Mouse (Mus musculus): ENCODE measurements around the gene Rnf39.

The Rnf39 gene

DNA sequence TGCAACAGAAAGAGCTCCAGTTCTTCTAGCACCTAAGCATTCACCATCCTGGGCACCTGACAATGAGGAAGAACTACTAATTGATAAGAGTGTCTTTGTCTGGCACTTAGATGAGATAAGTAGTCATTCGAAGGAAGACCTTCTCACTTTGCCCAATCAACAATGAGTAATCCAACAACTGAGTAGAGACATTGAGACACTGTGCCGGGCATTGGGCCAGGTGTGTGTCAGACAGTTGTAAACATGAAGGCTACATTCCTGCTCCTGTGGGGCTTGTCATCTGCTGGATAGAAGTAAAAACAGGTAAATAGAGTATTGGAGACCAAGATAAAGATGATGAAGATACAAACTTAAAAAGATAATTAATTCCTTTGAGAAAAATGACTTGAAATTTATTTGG is 4.7 kb upstream of the Rnf39 start:
- DNase-seq (ENCODE audit: low read depth) = peak; percentile 67

DNA sequence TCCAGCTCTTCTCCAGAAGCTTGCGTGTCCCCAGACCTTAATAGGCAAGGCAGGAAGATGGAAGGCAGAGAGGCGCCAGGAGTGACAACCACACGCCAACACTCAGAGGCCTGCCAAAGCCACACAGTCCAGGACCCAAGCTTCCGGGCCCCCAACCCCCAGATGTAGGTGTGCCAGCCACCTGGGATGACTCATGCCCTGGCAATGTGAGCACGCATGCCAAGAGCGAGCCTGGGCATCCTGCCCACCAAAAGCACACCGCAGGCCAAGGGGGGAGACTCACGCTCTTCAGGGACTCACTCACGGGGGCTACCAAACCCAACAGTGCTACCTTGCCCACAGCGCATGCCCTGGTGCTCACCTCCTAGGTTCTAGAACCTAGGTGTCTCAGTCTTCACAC is 327 bp upstream of the Rnf39 start:
- peak; percentile 37 for DNase-seq (ENCODE audit: low read depth)

DNA sequence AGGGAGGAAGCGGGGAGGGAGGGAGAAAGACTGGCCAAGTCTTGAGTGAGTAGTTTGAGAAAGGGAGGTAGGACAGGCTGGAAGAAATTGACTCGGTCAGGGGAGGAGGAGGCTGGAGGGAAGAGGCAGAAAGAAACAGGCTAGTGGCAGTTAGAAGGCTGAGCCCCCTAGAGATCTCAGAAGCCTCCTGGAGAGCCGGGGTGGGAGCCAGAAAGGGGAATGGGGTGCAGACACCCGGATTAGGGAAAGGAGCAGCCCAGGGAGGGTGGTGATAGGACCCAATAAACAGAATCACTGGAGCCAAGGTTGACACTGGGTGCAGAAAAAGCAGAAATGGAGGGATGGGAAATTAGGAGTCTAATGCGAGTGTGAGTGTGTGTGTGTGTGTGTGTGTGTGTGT is 973 bp downstream of the Rnf39 start:
- DNase-seq (ENCODE audit: low read depth) = no peak

DNA sequence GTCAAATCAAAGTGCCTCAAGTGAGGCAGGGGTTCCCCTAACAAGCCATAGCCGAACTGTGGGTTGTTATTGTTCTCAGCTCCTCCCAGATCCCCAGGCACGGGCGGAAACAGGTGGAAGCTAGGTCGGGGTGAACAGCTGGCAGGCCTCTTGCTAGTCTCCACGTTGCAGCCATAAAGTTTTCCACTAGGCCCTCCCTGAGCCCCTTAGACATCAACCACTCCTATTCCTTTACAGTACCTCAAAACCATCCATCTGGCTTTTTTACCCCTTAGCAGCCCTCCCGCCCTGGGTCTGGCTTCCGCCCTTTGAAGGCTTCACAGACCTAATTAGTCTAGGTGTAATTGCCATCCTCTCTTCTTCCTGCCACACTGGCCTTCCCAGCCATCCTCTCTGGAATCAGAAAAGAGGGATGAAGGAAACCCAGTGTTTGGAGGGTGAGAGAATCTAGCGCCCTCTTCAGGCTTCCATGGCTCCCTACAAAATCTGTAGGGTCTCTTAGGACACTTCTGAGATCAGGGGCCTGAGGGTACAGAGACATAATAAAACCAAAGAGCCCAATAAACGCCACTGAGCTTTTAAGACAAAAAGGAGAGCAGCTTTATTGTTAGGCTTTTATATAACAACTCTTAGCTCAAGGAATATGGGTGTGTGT is 1.5 kb downstream of the Rnf39 start:
- DNase-seq (ENCODE audit: low read depth) = no peak

DNA sequence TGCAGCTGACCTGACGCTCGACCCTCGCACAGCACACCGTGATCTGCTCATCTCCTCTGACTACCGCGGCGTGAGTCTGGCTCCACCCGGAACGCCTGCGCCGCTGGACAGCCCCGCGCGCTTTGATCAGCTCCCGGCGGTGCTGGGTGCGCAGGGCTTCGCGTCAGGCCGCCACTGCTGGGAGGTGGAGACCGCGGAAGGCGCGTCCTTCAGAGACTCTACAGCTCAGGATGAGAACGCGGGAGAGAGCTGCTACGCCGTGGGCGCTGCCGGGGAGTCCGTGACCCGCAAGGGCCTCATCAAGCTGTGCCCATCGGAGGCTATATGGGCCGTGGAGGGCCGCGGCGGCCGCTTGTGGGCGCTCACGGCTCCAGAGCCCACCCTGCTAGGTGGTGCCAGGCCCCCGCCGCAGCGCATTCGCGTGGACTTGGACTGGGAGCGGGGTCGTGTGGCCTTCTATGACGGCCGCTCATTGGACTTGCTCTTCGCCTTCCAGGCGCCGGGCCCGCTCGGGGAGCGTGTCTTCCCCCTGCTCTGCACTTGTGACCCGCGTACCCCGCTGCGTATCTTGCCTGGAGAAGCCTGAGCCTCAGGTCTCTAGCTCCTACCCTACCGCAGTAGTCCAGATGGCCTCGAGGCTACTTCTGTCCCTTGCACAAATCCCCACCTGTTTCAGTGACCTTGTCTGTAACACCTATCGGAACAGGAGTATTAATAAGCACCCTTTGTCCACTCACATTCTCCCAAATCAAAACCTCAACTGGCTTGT is 4.5 kb downstream of the Rnf39 start:
- peak; percentile 71 for DNase-seq (ENCODE audit: low read depth)

DNA sequence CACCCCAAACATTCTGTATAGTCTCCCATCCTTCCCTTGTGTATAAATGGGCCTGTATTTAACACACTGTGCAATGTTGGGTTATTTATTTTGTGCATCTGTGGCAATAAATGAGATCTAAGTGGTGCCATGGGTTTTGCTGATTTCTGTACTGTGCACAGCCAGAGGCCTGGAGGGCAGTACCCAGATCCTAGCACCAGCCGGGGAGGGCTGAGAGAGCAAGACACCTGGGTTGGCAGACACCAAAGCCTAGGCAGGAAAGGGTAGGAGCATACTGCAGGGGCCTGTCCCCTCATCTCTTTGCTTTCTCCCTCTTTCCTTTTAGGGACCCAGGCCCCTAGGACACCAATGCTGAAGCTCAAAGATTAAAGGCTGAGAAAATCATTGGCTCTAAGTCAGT is 5.6 kb downstream of the Rnf39 start:
- no peak for DNase-seq (ENCODE audit: low read depth)

DNA sequence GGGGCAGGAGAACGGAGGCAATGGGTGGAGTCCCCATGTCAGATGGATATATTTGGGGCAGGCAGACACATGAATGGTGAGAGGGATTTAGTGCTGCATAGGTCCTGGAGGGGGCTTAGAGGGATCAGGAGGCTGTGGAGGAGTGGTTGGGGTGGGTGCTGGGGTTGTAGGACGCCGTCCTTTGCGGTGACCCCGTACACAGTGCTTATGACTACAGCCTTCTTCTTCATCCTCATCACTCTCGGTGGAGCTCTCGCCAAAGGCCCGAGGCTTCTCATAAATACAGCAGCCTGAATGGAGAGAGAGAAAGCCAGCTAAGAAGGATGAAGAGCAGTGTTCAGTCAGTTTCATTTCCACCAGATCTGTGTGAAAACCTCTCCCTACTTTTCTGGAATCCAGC is 6.5 kb downstream of the Rnf39 start:
- DNase-seq (ENCODE audit: low read depth) = no peak

DNA sequence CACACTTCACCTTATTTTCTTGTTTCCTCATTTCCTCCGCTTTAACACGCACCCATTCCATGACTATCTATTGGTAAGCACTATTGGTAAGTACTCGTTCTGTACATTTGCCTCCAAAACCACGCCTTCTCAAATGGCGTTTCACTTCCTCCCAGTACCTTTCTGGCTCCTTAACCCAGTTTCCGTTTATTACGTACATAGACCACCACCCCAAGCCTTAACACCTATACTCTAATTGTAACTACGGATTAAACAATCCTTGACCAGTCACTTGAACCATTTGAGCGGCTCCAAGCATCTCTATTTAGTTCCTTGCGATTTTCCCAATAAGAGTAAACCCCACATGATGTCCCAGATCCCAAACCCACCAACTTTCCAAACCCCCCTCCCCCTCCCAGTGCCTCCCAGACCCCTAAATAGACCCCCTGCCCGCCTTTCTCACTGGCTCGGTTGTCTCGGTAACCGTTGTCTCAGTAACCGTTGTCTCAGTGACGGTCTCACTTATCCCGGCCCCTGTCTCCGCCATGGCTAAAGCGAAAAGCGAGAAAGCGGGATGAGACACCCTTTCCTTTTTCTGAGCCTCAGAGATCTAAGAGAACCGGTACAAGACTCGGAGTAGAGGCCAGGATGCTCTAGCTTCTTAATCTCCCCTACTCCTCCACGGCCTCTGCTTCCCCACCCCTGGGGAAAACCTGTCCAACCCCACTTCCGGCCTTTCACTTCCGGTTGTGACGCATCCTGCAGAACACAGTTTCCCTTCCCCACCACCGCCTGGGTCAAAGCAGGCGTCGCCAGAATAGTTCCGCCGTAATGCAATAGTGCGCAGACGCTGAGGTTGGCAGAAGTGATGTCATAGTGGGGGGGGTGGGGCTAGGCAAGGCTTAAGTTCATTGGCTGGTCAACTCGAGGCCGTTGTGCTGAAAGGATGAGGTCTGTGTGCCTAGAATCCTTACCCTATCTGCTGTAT is 8.5 kb downstream of the Rnf39 start, which contains the start of gene Ppp1r11:
TSS of gene Ppp1r11 (minus strand) at position 761 of the 967 bp plus-strand sequence.
- peak; percentile 99 for DNase-seq (ENCODE audit: low read depth)

DNA sequence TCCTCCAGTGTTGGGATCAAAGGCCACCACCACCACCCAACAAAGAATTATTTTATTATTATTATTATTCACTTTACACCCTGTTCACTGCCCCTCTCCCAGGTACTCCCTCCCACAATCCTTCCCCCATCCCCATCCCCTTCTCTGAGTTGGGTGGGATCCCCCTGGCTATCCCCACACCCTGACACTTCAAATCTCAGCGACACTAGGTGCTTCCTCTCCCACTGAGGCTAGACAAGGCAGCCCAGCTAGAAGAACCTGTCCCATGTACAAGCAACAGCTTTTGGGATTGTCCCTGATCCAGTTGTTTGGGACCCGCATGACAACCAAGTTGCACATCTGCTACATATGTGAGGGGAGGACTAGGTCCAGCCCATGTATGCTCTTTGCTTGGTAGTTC is 9.9 kb downstream of the Rnf39 start:
- DNase-seq (ENCODE audit: low read depth) = no peak

DNA sequence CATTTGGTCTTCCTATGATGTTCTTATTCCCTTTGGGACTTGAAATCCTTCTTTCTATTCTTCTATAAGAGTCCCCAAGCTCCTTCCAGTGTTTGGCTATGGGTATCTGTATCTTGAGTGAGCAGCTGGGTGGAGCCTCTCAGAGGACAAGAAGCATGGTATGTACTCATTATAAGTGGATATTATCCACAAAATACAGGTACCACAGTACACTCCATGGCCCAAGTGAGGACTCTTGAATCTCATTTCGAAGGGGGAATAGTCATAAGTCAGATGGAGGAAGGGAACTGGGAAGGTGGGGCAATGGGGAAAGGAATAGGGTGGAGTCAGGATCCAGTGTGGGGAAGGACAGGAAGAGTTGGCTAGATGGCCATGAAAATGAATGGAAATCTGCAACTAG is 10.3 kb downstream of the Rnf39 start:
- DNase-seq (ENCODE audit: low read depth) = no peak

DNA sequence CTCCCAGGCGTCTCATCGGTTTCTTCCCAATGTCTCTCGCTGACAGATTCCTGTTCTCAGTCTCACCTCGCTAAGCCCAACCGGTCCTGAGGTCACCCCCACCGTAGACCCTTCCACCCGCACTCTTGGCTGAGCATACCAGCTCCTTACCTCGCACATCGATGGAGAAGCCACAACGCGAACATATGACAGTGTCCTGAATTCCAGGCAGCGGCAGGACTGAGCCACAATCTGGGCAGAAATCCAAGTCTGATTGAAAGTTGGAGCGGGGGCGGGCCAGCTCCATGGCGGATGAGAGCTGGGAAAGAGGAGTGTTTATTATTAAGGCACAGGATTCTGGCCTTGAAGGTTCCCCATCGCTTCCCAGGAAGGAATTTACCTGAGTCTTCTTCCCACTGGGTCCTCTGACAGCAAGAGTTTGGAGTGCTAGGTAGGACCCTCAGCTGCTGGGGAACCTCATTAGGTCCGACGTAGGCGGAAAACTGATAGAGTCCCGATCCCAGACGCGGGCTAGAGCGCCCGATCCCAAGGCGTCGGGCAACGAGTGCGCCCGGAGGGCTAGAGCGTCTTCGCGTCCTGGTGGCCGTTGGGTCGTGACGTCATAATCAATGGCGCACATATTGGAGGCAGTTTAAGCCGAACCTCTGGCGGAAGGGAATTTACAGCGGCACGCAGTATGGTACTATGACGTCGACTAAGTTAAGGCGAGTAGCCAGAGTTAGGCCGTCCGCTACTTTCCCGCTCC is 15.5 kb downstream of the Rnf39 start, which contains the start of the genes Znrd1 and Znrd1as:
TSS of gene Znrd1 (minus strand) at position 561 of the 745 bp plus-strand sequence.
TSS of gene Znrd1as (plus strand) at position 594 of the 745 bp plus-strand sequence.
- DNase-seq (ENCODE audit: low read depth) = peak; percentile 99

DNA sequence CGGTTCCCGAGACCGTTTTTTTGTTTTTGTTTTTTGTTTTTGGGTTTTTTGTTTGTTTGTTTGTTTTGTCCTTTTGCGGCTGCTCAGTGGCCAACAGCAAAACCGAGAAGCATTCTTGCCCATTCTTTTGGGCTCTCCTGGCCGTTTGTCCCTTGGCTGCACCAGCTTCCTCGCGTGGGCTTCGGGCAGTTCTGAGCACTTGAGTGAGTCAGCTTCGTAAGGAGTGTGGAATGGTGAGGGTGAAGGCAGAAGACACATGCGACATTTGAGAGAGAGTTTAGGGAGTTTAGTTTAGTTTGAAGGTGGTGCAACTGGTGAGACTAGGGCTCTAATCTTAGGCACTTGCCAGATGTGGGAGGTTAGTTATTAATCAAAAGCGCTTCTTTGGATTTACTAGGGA is 16.2 kb downstream of the Rnf39 start:
- DNase-seq (ENCODE audit: low read depth) = peak; percentile 51

DNA sequence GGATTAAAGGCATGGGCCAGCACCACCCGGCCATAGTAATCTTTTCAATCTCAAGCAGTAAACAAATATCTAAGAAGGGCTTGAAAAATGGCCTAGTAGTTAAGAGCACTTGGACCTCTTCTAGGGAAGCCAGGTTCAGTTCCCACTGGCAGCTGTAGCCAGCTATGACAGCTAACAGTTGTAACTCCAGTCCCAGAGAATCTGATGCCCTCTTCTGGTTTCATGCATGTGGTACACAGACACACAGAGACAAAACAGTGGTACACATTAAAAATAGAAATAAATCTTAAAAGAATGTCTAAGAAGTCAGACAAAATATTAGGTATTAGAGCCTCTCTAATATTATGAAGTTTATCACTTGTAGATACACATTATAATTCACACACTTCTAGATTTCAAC is 18.4 kb downstream of the Rnf39 start:
- DNase-seq (ENCODE audit: low read depth) = peak; percentile 44

DNA sequence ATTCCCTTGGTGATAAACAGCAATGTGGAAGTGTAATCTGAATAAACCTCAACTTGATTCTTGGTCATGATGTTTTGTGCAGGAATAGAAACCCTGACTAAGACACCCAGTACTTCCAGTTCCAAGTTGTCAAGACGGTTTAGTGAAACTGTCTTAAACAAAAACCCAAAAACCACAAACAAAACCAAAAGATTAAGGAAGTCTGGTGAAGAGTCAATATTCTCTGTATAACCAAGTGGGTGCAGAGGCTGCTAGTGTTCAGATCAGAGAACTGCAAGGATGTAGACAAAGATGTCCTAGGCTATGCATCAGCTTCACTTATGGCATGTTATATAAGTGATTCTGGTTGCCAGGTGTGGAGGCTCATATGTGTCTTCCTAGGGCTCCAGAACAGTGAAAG is 24.2 kb downstream of the Rnf39 start:
- no peak for DNase-seq (ENCODE audit: low read depth)

DNA sequence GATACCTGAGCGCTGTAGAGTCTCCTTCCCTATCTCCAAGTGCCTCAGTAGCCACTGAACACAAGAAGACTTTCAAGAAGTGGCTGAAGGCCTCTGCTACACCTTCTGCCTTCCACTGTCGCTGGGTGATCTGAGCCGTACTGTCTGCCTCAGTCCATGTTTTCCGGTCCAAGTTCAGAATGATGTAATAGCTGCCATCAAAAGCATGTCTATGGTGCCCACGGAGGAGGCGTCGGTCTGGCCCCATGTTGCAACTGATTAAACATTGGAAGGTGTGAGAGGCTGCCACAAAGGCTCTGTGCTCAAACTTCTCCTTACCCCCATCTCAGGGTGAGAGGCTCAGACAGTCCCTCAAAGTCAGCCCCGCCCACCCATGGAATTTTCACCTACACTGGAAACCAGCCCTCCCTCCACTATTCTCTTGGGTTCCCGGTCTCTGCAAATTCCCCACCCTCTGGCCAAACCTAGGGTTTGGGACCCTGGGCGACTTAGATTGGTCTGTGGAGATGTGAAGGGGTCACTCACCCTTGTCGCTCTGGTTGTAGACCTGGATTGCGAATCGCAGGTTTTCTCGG is 27.7 kb downstream of the Rnf39 start:
- DNase-seq (ENCODE audit: low read depth) = no peak

DNA sequence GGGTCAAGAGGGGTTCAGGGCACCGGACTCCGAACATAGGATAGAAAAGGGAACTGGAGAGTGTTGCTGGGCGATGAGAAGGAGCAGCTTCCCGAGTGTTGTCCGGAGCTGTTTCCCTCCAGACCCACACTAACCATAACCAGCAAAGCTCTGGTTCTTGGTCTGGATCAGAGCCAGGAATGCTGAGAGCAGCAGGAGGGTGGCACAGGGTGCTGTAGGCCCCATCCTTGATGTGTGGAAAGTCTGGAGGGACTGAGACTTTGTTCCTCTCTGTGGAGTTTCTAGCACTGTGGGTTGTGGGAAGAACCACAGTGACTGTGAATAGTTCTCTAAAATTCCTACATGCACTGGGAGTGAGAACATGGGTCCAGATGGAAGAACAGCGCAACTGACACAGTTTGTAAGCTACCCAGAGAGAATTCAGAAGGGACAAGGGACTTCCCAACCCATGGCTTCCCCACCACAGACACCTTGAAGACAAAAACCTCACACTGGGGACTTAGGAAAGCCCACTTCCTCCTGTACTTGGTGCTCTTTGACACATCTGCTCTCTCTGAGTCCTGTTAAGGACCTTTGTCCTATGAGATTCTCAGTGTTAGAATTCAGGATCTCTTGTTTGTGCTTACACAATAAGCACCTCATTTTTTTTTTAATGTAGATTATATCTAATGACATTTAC is 28.6 kb downstream of the Rnf39 start:
- no peak for DNase-seq (ENCODE audit: low read depth)

DNA sequence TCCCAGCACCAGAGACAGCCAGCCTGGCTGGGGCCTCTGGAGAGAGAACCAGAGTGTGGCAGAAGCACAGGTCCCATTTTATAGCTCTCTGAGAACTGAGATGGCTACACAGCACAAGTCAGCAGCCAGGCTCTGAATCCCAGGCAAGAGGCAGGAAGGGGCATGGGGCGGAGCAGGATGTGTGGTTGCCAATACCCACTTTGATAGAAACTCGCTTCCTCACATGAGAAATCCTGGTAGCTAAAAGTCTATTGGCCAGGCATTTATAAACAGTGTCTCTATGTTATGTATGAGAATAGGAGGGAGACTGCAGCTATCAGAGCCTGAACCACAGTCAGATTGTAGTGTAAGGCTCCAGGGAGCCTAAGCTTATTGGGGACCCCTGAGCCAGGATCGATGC is 30.1 kb downstream of the Rnf39 start:
- no peak for DNase-seq (ENCODE audit: low read depth)

DNA sequence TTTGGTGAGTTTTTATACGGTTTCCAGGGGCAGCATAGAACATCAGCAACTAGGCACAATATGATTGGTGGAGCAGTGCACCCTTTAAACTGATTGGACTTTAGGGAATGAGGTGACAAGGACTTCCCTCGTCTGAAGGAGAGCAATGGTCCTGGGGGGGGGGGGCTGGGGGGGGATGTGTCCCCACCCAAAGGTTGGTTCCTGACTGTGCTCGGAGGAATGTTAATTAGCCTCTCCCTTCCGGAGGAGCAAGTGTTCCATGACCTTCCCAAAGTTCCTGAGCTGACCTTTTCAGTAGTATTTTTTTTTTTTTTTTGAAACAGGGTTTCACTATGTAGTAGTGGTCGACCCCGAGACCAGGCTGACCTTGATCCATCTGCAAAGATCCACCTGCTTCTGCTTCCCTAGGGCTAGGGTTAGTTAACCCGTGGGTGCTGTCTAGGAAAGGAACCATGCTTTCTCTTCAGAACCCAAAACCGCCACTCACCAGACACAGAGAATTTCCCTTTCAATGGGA is 30.6 kb downstream of the Rnf39 start:
- DNase-seq (ENCODE audit: low read depth) = no peak

DNA sequence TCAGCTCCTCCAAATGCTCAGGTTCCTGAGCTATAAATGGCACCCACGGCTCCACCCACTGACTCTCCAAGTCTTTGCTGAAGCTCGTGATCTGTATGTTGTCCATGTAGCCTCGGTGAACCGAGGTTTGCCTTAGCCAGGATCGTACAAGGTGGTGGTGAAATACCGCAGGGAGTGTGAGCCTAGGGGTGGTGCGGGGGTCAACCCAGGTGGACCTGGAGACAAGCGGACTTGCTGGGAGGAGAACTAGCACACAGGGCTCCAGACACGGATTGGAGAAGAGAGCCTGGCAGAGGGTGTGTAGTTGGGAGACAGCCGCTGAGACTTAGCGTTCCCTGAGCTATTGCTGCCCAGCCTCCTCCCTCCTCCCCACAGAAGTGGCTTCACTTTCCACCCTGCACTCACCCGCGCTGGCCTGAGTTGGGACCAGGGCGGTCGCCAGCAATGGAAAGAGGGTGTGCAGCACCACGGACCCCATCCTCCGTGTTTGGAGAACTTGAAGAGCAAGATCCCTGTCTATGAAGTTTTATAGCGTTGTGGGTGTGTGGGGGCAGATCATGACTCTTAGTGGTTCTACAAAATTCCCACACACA is 38.6 kb downstream of the Rnf39 start, which contains the start of gene 2410137M14Rik:
TSS of gene 2410137M14Rik (minus strand) at position 17 of the 593 bp plus-strand sequence.
- DNase-seq (ENCODE audit: low read depth) = no peak

DNA sequence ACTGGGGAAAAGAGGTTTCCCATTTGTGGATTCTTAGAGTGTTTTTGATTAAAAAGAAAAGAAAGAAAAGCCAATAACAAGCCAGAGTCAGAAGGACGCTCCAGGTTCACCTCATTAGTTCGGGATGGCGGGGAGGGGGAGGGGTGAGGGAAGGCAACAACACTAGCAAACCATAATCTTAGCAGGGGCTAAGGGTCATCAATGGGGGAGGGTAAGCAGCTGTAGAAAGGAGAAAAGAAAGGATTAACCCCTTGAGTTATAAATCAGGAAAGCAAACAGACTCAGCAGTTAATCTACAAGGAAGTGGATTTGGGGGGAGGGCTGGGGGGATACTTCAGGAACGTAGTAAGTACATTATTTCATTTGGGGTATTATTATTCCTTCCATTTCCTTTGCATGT is 39.1 kb downstream of the Rnf39 start:
- no peak for DNase-seq (ENCODE audit: low read depth)

All from NIH3T3 (cell line).